ENCODE assay signal across 13 mouse cellular contexts in genomic region chr5:116019371-116019770, GRCm38 (mm10). TPM values are rescaled to one million over a fixed set of nuclear protein-coding genes. Genes with fewer than 3 reads are reported as not detected.
DNase-seq lines count a peak whose midpoint lies in the region; ATAC-seq lines count a peak whose summit lies in the region.
"Had no signal": no experiment of that assay in that cellular context is flagged by ENCODE, and none has a peak within 500 bp of the region (broad histone marks: within the 10 kb centered on the region; RNA-seq: fewer than 3 reads in every experiment).

No protein-coding gene starts in this region.

- ATAC-seq in heart, embryonic 11.5 days (replicated peaks; ENCODE audit: insufficient number of reproducible peaks, low FRiP score, low TSS enrichment), result no peak
- ATAC-seq in liver, embryonic 13.5 days (ENCODE audit: low read depth), result no peak
- no peak for ATAC-seq in megakaryocyte progenitor cell, adult 5-6 weeks (replicated peaks; ENCODE audit: poor library complexity)

- no peak overlapping the region for H3K9ac ChIP-seq in heart, embryonic 11.5 days (ENCODE audit: low read depth, low read length)
- H3K9ac ChIP-seq in liver, embryonic 13.5 days, result peak overlapping the region; percentile 55
- H3K9ac ChIP-seq: embryonic facial prominence, embryonic 15.5 days; midbrain, embryonic 12.5 days; neural tube, embryonic 15.5 days had no signal

- H3K9me3 ChIP-seq in heart, embryonic 11.5 days (replicated peaks; ENCODE audit: control insufficient read depth, low read length), result no peaks in the 10 kb centered on the region
- H3K9me3 ChIP-seq in liver, embryonic 13.5 days (replicated peaks), result no peaks in the 10 kb centered on the region
- H3K9me3 ChIP-seq: embryonic facial prominence, embryonic 15.5 days; midbrain, embryonic 12.5 days; neural tube, embryonic 15.5 days had no signal

- H3K4me2 ChIP-seq in heart, embryonic 11.5 days, result peak overlapping the region; percentile 37
- peak overlapping the region; percentile 93 for H3K4me2 ChIP-seq in liver, embryonic 13.5 days
- H3K4me2 ChIP-seq: embryonic facial prominence, embryonic 15.5 days; midbrain, embryonic 12.5 days; neural tube, embryonic 15.5 days had no signal

- peaks cover 48% of the 10 kb centered on the region for H3K36me3 ChIP-seq in heart, embryonic 11.5 days (ENCODE audit: control insufficient read depth, insufficient read depth, low read length)
- H3K36me3 ChIP-seq in liver, embryonic 13.5 days, result peaks cover 85% of the 10 kb centered on the region

- H3K4me3 ChIP-seq in heart, embryonic 11.5 days (ENCODE audit: low read depth, low read length), result no peak overlapping the region
- peak overlapping the region; percentile 20 for H3K4me3 ChIP-seq in liver, embryonic 13.5 days (replicated peaks)
- H3K4me3 ChIP-seq: embryonic facial prominence, embryonic 15.5 days; midbrain, embryonic 12.5 days; neural tube, embryonic 15.5 days had no signal

- peak; percentile 76 to 88 for DNase-seq in heart, adult 18-20 months
- peak; percentile 71 for DNase-seq in kidney, adult 11 months
- DNase-seq in liver, embryonic 13.5 days, result no peak
- no peak for DNase-seq in thymus, postnatal 0 days (ENCODE audit: low spot score)
- no peak for DNase-seq in T-cell, adult 2 months (ENCODE audit: low spot score)
- DNase-seq: cerebellum, adult 9-10 months; gastrocnemius, postnatal 14 days; thymus, postnatal 25 days had no signal

- no peaks in the 10 kb centered on the region for H3K27me3 ChIP-seq in heart, embryonic 11.5 days (ENCODE audit: control insufficient read depth, insufficient read depth, low read length)
- H3K27me3 ChIP-seq in liver, embryonic 13.5 days, result no peaks in the 10 kb centered on the region
- H3K27me3 ChIP-seq: embryonic facial prominence, embryonic 15.5 days; midbrain, embryonic 12.5 days; neural tube, embryonic 15.5 days had no signal

- WGBS in heart, embryonic 11.5 days (ENCODE audit: insufficient replicate concordance), result 24% methylated on average over 11 of the region's 11 CpGs
- 67% methylated on average over 11 of the region's 11 CpGs for WGBS in liver, embryonic 13.5 days (ENCODE audit: insufficient replicate concordance)

- H3K27ac ChIP-seq in heart, embryonic 11.5 days (ENCODE audit: low read depth, low read length), result peak overlapping the region; percentile 76
- peak overlapping the region; percentile 79 for H3K27ac ChIP-seq in liver, embryonic 13.5 days
- H3K27ac ChIP-seq: embryonic facial prominence, embryonic 15.5 days; midbrain, embryonic 12.5 days; neural tube, embryonic 15.5 days had no signal

- peaks cover 29% of the 10 kb centered on the region for H3K4me1 ChIP-seq in heart, embryonic 11.5 days (ENCODE audit: control insufficient read depth, insufficient read depth, low read length)
- peaks cover 66% of the 10 kb centered on the region for H3K4me1 ChIP-seq in liver, embryonic 13.5 days (replicated peaks)

RNA-seq across cellular contexts. Expression of gene Prkab1, which starts 4.9 kb away (rescaled TPM):
- 10 to 100 TPM; 48.7 to 59.5 TPM for total RNA-seq in heart, adult 18-20 months (2021)
- 50.1 and 54.1 TPM in 2 replicates for polyA plus RNA-seq in heart, embryonic 11.5 days (2014; fragmentation: Nextera tagmentation; extraction: Ambion mirVana)
- polyA plus RNA-seq in liver, embryonic 13.5 days (2015; fragmentation: Nextera tagmentation; extraction: Ambion mirVana), result 76.1 and 81.9 TPM in 2 replicates
- total RNA-seq in megakaryocyte progenitor cell, adult 5-6 weeks (2015), result 34.9 and 38.1 TPM in 2 replicates
- 25.1 and 25.9 TPM in 2 replicates for total RNA-seq in megakaryocyte progenitor cell, adult 5-6 weeks (2017)
- 55.4 and 60.1 TPM in 2 replicates for polyA plus RNA-seq in thymus, postnatal 0 days (2015; fragmentation: Nextera tagmentation; extraction: Ambion mirVana)

Comparison
In these comparisons a context has a peak if more than half of its experiments do, and no peak if none do; other contexts are left out.
1. DNase-seq: peak in heart, adult 18-20 months (2 of 2) and kidney, adult 11 months (single experiment); none in liver, embryonic 13.5 days (single experiment), thymus, postnatal 0 days (single experiment) and T-cell, adult 2 months (single experiment).